Mouse (Mus musculus): Measurements from ENCODE around the gene Nek1.

The Nek1 gene

DNA sequence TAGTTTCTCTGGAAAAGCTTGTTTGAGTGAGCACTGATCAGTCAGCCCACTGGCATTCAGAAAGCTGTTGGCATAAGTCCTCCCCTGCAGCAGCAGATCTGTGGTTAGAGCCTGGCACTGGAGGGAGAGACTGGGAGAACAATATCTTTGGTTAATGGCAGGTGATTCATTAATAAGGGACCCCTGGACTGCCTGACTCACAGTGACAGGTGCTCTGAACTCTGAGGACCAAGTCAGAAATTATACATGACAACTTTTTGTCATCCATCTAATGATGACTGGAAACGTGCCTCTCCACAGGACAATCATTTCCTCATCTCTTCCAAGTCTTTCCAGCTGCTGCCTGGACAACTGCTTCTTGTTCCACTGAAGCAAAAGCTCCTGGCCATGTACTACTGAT, 163.4 kb downstream of the Nek1 start:
- no peak for DNase-seq (ENCODE audit: low read depth, low spot score)

DNA sequence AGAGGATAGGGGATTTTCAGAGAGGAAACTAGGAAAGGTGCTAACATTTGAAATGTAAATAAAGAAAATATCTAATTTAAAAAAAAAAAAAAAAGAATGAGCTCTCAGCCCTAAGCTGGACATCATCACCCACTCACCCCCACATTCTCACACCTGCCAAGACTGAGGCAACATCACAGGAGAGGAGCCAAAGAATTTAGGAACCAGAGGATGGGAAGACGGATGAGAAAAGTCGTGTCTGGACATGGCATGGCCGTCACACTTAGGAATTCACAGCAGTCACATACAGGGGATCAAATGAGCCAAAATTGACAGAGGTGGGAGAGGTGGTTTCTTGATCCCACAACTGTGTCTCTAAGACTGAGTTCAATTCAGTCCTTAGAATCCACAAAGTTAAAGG, 165.5 kb downstream of the Nek1 start:
- no peak for DNase-seq (ENCODE audit: low read depth, low spot score)

DNA sequence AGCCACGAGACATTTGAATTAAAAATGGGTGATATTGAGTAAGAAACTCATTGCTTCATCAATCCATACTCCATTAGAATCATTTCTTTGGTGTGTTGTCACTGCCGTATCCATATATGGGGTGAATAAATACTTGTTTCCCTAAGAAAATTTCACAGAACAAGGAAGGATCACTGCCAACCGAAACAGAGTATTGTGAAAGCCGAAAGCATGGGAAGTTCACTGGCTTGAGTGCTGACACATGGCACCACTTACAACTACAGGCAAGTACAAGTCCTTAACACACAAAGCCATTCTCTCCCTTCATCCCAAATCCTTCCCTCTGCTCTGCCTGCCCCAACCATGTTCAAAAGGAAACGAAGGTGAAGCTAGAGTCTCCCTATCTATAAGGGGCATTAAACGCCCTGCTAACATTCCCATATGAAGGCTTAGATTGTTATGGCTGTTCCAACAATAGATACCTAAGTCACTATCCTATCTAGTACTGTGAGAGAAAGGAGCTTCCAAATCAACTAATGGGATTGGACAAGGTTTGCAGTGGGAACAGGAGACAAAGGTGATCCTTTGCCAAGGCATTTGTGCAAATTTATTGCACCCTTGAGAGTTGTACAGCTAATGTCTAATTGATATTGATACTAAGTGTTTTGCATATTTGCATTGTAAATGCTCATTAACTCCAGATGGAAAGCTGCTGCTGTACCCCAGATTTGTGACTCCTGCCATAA, 168.6 kb downstream of the Nek1 start:
- DNase-seq (ENCODE audit: low read depth, low spot score), result no peak

DNA sequence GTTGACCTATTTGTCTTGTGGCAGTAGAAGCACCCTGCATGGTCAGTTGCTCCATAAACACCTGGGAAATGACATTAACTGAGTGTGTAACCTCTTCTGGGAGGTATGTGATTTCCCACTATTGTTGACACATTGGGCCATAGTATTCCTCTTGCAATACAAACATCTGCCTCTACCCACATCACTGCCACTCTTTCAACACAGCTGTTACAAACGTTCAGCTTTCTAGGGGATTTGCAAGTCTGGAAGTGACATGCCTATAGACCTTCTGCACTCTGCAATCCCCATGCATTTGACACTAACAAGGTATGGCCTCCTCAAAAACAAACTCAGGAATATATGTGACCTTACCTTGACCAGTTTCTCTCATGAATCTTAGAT, 169.2 kb downstream of the Nek1 start:
- no peak for DNase-seq (ENCODE audit: low read depth, low spot score)

DNA sequence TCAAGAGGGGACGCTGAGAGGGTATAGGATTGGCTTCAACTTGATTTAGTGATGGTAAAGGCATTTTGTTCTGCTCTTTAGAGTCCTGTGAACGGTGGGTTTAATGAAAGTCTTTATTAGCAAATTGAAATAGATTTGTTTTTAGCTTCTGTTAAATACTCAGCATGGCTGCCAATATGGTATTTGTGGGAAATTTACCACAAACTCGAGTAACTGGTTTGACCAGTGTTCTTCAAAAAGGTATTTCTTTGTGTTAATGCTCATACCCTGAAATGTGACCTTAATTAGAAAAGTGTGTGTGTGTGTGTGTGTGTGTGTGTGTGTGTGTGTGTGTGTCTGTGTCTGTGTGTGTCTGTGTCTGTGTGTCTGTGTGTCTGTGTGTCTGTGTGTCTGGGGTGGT, 178.6 kb downstream of the Nek1 start:
- no peak for DNase-seq (ENCODE audit: low read depth, low spot score)

DNA sequence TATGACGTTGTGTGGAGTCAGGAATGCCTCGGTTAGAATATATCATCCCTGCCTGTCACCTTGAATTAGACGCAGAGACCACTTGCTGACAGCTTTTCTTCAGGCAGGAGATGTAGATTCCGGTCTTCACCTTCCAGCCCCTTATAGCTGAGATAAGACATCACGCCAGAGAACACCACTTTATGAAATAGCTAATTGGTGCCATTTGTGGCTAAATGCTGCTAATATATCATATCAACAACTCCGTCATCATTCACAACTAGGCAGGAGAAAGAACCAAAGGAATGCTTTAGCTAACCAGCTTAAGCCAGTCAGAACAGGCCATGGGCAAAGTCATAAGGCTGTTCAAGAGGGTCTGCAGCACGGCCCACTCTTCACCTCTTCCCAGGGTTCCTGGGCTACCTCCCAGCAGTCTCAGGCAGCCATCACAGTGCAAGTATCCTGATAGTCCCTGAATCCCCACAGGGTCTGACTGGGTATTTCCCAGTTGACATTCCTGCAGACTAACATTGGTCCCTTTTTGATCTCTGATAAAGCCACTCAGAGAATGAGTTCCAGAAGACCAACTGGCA, 181.0 kb downstream of the Nek1 start:
- no peak for DNase-seq (ENCODE audit: low read depth, low spot score)

DNA sequence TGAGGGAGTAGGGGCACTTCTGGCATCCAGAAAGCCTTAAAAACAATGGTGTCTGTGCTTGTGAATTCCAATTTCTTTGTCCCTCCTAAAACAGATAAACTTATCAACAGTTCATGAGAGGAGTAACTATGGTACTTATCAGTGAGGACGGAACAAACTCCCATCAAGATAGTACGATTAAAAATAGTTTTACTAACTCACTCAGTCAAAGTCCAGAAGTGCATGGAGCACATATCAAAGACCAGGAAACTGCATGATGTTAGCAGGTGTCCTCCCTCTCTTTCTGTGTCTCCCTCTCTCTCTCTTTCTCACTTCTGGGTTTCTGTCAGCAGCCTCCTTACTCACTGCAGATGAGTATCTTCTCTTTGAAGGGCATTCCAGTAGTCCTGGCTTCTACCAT, 182.9 kb downstream of the Nek1 start:
- DNase-seq (ENCODE audit: low read depth, low spot score), result no peak

DNA sequence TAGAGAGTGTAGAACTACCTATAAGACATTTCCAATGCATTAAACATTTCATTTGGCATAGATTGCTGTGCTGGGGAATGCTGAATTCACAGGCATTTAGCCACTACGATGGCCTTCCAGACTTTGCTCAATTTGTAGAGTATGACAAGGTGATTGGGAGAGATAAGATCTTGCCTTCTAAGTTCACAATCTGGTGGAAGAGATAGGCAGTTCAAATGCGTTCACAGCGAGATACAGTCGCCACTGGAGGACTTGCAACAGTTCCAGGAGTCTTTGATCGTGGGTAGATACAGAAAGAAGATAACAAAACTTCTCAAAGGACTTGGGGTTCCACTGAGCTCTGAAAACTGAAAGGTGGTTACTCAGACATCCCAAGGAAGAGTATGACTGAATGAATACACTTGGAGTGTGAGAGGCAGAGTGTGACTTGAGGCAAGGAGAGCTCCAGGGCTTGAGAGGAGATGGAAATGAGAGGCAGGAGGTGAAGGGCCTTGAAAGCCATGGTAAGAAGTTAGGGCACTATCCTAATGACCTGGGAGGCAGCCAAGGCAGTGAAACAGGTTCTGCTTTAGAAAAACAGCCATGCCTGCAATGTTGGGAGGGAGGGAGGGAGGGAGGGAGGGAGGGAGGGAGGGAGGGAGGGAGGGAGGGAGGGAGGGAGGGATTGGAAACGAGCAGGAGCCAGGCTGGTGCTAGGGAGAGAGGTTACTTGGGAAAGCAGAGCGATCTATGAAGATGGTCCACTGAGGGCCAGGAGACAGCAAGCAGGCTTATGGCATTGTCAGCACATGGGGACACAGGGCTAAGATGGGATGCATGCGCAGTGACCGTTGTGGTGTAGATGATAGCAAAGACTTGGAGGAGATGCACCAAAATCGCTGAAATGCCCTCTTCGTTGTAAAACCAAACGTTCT, 184.9 kb downstream of the Nek1 start:
- no peak for DNase-seq (ENCODE audit: low read depth, low spot score)

DNA sequence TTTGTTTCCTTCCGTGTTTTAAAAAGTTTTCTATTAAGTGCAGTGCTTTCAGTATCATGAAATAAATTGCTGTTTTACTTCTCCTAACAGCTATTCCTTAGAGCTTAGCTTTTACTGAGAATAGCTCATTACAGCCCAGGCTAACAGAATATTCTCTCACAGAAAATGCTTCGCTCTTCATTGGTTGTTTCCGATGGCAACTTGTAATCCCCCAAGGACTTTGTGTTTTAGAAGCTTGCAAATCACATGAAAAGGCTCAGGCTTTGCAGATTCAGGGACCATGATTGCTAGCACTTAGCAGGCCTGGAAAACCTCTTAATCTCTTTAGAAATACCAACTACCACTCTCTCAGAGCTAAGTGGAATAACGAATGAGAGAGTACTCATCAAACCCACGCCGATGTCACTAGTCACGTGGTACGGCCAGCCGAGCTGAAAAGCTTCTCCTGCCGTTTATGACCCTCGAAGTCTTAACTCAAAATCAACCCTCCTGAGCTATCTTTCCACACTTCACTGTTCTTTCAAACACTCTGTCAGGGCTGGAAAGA, 185.7 kb downstream of the Nek1 start:
- DNase-seq (ENCODE audit: low read depth, low spot score), result no peak

Data from CD4-positive, CD25-positive, alpha-beta regulatory T cell, adult 2 months (primary cell).